1 mouse cellular context compared by ENCODE assay signal in genomic region chr7:16355854-16356594, GRCm38 (mm10).
TF ChIP-seq lines count a peak whose summit lies in the region.

No protein-coding gene starts in this region.

TF ChIP-seq in myocyte, 11 proteins besides CTCF, POLR2A, EP300 and RAD21 (continued from another document):
- TF ChIP-seq CEBPB (IDR thresholded peaks at IDR 0.05; ENCODE audit: insufficient read depth, poor library complexity, severe bottlenecking) (no peak), REST (IDR thresholded peaks at IDR 0.05; ENCODE audit: insufficient read depth, insufficient read length) (no peak), MYOD1 (IDR thresholded peaks at IDR 0.05; ENCODE audit: control insufficient read depth in 1 of 3, insufficient read length in 2 of 3, low read depth in 2 of 3) (no peak)
